Mouse (Mus musculus) adrenal gland, adult 2 months (tissue): ENCODE results near the gene Ttc9c. TPM values are rescaled to one million over a fixed set of nuclear protein-coding genes. Genes with fewer than 3 reads are reported as not detected.

Experiments
- DNase-seq: peaks from one replicate; pipeline ENCODE4 v3.0.0; 2021
- polyA plus RNA-seq: library from polyadenylated mRNA; depleted of rRNA; stranded (reverse); fragments of >200 nt; gene quantifications from 2 replicates; pipeline ENCODE4 v1.2.3, GENCODE M21; 2012
- total RNA-seq, 2 experiments: library from RNA; stranded (reverse); gene quantifications; 2 replicates each; pipeline ENCODE4 v1.2.3; 2021

The Ttc9c gene
- total and polyA plus RNA-seq, 3 experiments = 7.0 to 39.3 (median 28.8) TPM

GRCm38 (mm10) chr19:8830664-8831063 is 11.5 kb upstream of the Ttc9c start:
- no peak for DNase-seq

- no peak for DNase-seq
Observed at GRCm38 (mm10) chr19:8829660-8830059, 10.5 kb upstream of the Ttc9c start, which contains the start of gene AC129217.1. Gene AC129217.1 (plus strand): TSS chr19:8829773.

GRCm38 (mm10) chr19:8822696-8823095 is 3.6 kb upstream of the Ttc9c start:
- DNase-seq = no peak

- DNase-seq = no peak
Observed at GRCm38 (mm10) chr19:8821146-8821545, 2.0 kb upstream of the Ttc9c start.

GRCm38 (mm10) chr19:8820424-8820956 is 1.4 kb upstream of the Ttc9c start:
- no peak for DNase-seq

- DNase-seq = peak; percentile 99
Observed at GRCm38 (mm10) chr19:8819596-8820423, 677 bp upstream of the Ttc9c start, which contains the start of gene Hnrnpul2. Gene Hnrnpul2 (plus strand): TSS chr19:8820010.

GRCm38 (mm10) chr19:8818301-8818798 is 783 bp downstream of the Ttc9c start:
- no peak for DNase-seq

- DNase-seq = no peak
Observed at GRCm38 (mm10) chr19:8817001-8817400, 2.1 kb downstream of the Ttc9c start.

- peak; percentile 59 for DNase-seq
Observed at GRCm38 (mm10) chr19:8815812-8816211, 3.3 kb downstream of the Ttc9c start.

GRCm38 (mm10) chr19:8806810-8807209 is 12.3 kb downstream of the Ttc9c start:
- DNase-seq = no peak

GRCm38 (mm10) chr19:8803879-8804660 is 15.1 kb downstream of the Ttc9c start:
- DNase-seq = no peak

GRCm38 (mm10) chr19:8803204-8803780 is 15.8 kb downstream of the Ttc9c start:
- DNase-seq = no peak

- DNase-seq = peak; percentile 96
Observed at GRCm38 (mm10) chr19:8802130-8802821, 16.9 kb downstream of the Ttc9c start, which contains the start of gene Zbtb3. Gene Zbtb3 (plus strand): TSS chr19:8802555.

GRCm38 (mm10) chr19:8798947-8799315 is 20.2 kb downstream of the Ttc9c start:
- DNase-seq = no peak

- peak; percentile 94 for DNase-seq
Observed at GRCm38 (mm10) chr19:8798264-8798946, 20.7 kb downstream of the Ttc9c start, which contains the start of gene Polr2g. Gene Polr2g (minus strand): TSS chr19:8798577.

- DNase-seq = no peak
Observed at GRCm38 (mm10) chr19:8790171-8790570, 29.0 kb downstream of the Ttc9c start.

- no peak for DNase-seq
Observed at GRCm38 (mm10) chr19:8789171-8789570, 30.0 kb downstream of the Ttc9c start.

- DNase-seq = no peak
Observed at GRCm38 (mm10) chr19:8788521-8788920, 30.6 kb downstream of the Ttc9c start.

GRCm38 (mm10) chr19:8786008-8786781 is 32.9 kb downstream of the Ttc9c start, which contains the start of gene Taf6l:
Gene Taf6l (minus strand): TSS chr19:8786417.
- peak; percentile 94 for DNase-seq

- peak; percentile 61 for DNase-seq
Observed at GRCm38 (mm10) chr19:8774951-8775421, 44.1 kb downstream of the Ttc9c start.
